Mouse (Mus musculus) erythroblast, embryonic 14.5 days (primary cell): ENCODE data around the gene Krt42.
A peak's percentile ranks its signal among the peaks of the same experiment; 100 is the strongest.

Source experiments
- GATA1 ChIP-seq: IDR thresholded peaks from 2 replicates; pipeline ENCODE4 v1.6.1; 2012; ENCODE audit warnings: low read length, inconsistent platforms, mixed read lengths
- TAL1 ChIP-seq: IDR thresholded peaks from 3 replicates; pipeline ENCODE4 v1.6.1; 2012; ENCODE audit warnings: low read length, inconsistent platforms, mixed read lengths

GRCm38 (mm10) chr11:100317826-100318380, 48.2 kb upstream of the Krt42 start:
- TF ChIP-seq GATA1 = peak; percentile 100
- no peak for TF ChIP-seq TAL1
